Mouse (Mus musculus): ENCODE data around the gene Kank1. TPM values are rescaled to one million over a fixed set of nuclear protein-coding genes. Genes with fewer than 3 reads are reported as not detected.

Gene Kank1
- polyA plus RNA-seq, 1 experiment from 2014 or later = 8.8 TPM

DNA sequence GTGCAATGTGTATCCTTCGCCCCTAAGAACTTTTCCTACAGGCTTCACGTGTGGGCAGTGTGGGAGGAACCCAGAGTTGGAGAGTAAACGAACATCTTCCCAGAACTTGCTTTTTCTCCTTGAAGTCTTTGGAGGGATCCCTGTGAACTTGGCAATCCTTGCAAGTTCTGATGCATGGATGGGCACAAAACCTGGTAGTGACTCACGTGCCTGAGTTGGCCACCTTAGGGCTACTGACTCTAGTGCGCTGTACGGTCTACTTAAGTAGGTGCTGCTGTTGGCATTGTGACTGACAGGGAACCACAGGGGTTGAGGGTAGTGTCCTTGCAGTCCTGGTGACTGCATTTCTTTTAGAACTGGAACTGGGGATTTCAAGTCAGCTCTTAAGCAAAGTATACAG lies 21.5 kb downstream of the Kank1 start:
- Histone ChIP-seq H3K4me1 (no peaks in the 10 kb centered on the region), H3K36me3 (replicated peaks) (no peaks in the 10 kb centered on the region), H3K4me2 (no peak overlapping the region), H3K9ac (no peak overlapping the region), H3K27me3 (no peaks in the 10 kb centered on the region), H3K27ac (no peak overlapping the region), H3K4me3 (replicated peaks) (no peak overlapping the region), H3K9me3 (no peaks in the 10 kb centered on the region)
- ATAC-seq (ENCODE audit: low FRiP score) = no peak
- WGBS = 87% methylated on average over 6 of the region's 6 CpGs

DNA sequence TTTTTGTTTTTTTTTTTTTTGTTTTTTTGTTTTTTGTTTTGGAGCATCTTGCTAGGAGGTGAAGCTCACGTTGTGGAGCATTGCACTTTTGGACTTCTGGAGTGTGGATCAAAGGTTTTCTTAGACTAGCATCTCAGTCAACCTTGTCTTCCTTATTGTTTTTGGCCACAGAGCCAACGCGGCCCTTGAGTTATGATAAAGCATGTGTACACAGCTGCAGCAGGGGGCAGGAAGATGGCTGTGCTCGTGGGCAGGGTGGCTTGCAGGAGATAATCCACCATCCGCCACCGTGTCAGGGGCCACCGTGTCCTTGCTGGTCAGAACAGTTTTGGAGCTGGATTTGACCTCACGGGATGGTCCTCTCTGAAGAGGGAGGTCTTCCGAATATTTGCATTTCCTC lies 29.4 kb downstream of the Kank1 start:
- Histone ChIP-seq H3K27me3 (no peaks in the 10 kb centered on the region), H3K4me1 (peaks cover 17% of the 10 kb centered on the region), H3K4me3 (replicated peaks) (no peak overlapping the region), H3K36me3 (replicated peaks) (no peaks in the 10 kb centered on the region), H3K9ac (no peak overlapping the region), H3K27ac (no peak overlapping the region), H3K9me3 (no peaks in the 10 kb centered on the region), H3K4me2 (no peak overlapping the region)
- no peak for ATAC-seq (ENCODE audit: low FRiP score)
- 48% methylated on average over 9 of the region's 9 CpGs for WGBS

DNA sequence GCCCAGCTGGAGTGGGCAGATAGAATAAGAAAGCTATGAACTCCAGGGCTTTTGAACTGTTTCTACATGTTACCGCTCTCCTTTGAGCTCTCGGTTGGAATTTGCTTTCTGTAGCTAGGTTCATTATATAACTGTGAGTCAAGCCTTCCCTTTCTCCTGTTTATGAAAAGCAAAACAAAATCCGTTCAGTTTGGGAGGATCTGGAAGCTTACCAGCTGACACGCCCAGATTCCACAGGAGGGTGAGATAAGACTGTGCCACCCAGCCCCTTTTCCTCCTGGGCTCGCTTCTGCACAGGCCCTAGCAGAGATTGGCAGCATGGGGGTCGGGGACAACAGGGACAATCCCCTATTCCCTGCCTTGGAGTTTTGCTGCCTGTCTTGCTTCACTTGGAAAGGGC lies 30.5 kb downstream of the Kank1 start:
- no peak for ATAC-seq (ENCODE audit: low FRiP score)
- no peaks in the 10 kb centered on the region for H3K27me3 ChIP-seq
- H3K9me3 ChIP-seq = no peaks in the 10 kb centered on the region

DNA sequence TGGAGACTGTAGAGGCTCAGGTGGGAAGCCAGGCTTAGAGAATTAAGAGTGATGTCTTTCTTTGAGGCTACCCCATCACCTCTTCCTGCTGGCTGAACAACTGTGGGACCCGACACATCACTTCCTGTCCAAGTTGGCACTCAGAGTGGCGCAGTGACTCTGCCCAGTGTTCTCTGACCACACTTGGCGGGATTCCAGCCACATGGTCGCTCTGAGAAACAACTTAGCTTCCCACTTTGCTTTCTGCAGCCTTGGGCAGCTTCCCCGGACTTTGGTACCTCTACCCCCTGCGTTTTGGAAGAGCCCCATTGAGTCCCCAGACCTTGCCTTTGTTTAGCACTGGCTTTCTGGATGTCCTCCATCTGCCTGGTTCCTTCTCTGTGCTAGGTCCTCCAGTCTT lies 31.8 kb downstream of the Kank1 start:
- no peaks in the 10 kb centered on the region for H3K9me3 ChIP-seq
- no peak for ATAC-seq (ENCODE audit: low FRiP score)

More for the DNA sequence above, 30.5 kb downstream of the Kank1 start:
- WGBS = 26% methylated on average over 6 of the region's 6 CpGs
- Histone ChIP-seq H3K4me2 (no peak overlapping the region), H3K4me3 (replicated peaks) (no peak overlapping the region), H3K9ac (no peak overlapping the region), H3K4me1 (peaks cover 17% of the 10 kb centered on the region), H3K27ac (no peak overlapping the region), H3K36me3 (replicated peaks) (no peaks in the 10 kb centered on the region)

DNA sequence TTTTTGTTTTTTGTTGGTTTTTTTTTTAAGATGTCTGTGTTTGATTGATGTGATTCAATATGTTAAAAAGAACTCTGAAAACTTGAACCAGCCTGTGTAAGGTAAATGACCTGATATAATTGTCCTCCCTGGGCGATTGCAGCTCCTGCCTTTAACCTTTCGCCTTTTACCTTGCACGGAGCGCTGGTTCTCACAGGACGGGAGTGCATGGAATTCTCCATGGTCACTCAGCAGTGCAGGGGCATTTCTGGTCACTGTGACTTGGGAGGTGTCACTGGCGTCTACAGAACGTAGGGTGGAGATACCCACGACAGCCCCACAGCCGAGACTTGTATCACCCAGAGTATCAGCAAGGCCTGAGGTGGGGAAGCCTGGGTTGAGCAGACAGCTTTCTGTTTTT lies 34.8 kb downstream of the Kank1 start:
- no peaks in the 10 kb centered on the region for H3K36me3 ChIP-seq (replicated peaks)
- ATAC-seq (ENCODE audit: low FRiP score) = no peak
- 0 out of 2 replicates have a peak, but pooled peaks cover 5% of the 10 kb centered on the region for H3K27me3 ChIP-seq
- H3K9me3 ChIP-seq = no peaks in the 10 kb centered on the region
- H3K9ac ChIP-seq = no peak overlapping the region
- no peak overlapping the region for H3K4me3 ChIP-seq (replicated peaks)
- peaks cover 13% of the 10 kb centered on the region for H3K4me1 ChIP-seq
- 61% methylated on average over 9 of the region's 9 CpGs for WGBS
- H3K27ac ChIP-seq = no peak overlapping the region
- no peak overlapping the region for H3K4me2 ChIP-seq

More for the DNA sequence above, 31.8 kb downstream of the Kank1 start:
- Histone ChIP-seq H3K4me3 (replicated peaks) (no peak overlapping the region), H3K27me3 (0 out of 2 replicates have a peak, but pooled peaks cover 5% of the 10 kb centered on the region), H3K36me3 (replicated peaks) (no peaks in the 10 kb centered on the region), H3K27ac (no peak overlapping the region), H3K9ac (no peak overlapping the region), H3K4me2 (no peak overlapping the region), H3K4me1 (peaks cover 17% of the 10 kb centered on the region)
- 89% methylated on average over 6 of the region's 6 CpGs for WGBS

DNA sequence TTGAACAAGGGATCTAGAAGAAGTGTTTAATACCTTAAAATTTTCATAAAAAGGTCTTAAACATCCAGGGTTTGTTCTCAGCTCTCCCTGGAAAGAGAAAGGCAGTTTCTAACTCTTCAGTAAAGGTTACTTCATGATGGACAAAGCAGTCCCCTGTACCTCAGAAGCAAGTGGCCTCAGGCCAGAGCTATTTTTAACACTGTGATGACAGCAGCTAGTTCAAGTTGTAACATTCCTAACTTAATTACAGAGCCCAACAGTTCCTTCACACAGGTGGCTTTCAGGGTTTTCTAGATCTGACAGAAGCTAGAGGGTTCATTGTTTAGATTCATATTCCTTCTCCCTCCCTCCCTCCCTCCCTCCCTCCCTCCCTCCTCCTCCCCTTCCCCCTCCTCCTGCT lies 36.4 kb downstream of the Kank1 start:
- ATAC-seq (ENCODE audit: low FRiP score) = no peak

DNA sequence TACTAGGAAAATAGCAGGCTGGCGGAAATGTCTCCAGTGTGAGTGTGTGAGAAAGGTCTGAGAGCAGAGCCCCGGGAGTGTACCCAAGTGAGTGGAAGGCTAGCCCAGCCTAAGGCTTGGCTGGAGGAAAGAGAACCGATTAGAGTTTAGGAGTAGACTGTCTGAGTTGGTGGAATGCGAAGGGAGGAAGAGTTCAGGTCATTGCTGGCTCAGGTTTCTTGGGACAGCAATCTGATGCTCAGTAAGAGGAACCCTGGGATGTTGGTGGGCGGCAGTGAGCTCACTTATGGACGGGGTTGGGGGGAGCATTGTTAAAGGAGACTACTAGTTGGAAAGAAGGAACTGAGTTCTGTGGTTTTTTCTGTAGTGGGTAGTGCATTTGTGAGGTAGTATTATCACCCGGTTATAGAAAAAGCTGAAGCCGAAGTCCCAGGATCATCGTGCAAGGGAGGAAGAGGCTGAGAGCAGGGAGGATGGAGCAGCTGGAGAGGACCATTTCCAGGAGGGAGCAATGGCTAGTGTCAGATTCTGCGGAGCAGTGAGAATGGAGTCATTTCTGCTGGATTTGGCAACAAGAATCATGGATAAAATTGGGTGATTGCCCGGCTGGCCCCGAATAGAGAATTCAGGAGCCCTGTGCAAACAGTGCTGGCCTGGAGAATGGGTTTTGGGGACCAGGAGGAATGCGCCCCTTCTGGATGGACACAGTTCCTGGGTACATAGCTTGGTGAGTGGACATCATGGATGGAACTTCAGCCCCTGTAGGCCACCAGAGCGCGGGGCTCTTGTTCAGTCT lies 40.0 kb downstream of the Kank1 start:
- no peak for ATAC-seq (ENCODE audit: low FRiP score)

More for the DNA sequence above, 36.4 kb downstream of the Kank1 start:
- Histone ChIP-seq H3K9ac (no peak overlapping the region), H3K27me3 (0 out of 2 replicates have a peak, but pooled peaks cover 5% of the 10 kb centered on the region), H3K27ac (no peak overlapping the region), H3K4me2 (no peak overlapping the region), H3K9me3 (no peaks in the 10 kb centered on the region), H3K4me1 (peaks cover 2% of the 10 kb centered on the region; the same call in 1 of the 2 replicates), H3K4me3 (replicated peaks) (no peak overlapping the region), H3K36me3 (replicated peaks) (no peaks in the 10 kb centered on the region)

DNA sequence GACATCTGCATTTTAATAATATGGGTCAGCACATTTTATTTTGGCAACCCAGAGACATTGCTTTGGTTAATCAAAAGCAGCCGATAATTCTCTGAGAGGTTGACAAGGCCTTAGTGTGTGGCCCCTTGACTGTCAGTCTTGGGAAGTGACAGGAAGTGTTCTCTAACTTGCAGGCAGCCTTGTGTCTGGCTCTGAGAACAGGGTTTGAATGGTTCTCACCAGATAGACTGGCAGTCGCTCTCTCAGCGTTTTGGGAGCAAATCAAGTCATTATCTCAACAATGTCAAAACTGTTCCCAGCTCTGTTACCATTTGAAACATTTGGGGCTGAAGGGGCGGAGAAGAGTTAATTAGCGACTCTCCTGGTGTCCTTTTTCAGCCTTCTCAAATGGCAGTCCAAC lies 41.0 kb downstream of the Kank1 start:
- no peak overlapping the region for H3K4me2 ChIP-seq
- no peaks in the 10 kb centered on the region for H3K9me3 ChIP-seq
- no peaks in the 10 kb centered on the region for H3K36me3 ChIP-seq (replicated peaks)
- ATAC-seq (ENCODE audit: low FRiP score) = no peak
- H3K4me1 ChIP-seq = no peaks in the 10 kb centered on the region
- 35% methylated on average over 5 of the region's 5 CpGs for WGBS
- H3K9ac ChIP-seq = no peak overlapping the region
- H3K4me3 ChIP-seq (replicated peaks) = no peak overlapping the region
- no peak overlapping the region for H3K27ac ChIP-seq
- 0 out of 2 replicates have a peak, but pooled peaks cover 1% of the 10 kb centered on the region for H3K27me3 ChIP-seq

More for the DNA sequence above, 40.0 kb downstream of the Kank1 start:
- WGBS = 91% methylated on average over 15 of the region's 15 CpGs
- Histone ChIP-seq H3K27ac (no peak overlapping the region), H3K4me2 (no peak overlapping the region), H3K4me1 (no peaks in the 10 kb centered on the region; the same call in 1 of the 2 replicates), H3K9ac (no peak overlapping the region), H3K27me3 (0 out of 2 replicates have a peak, but pooled peaks cover 5% of the 10 kb centered on the region), H3K9me3 (no peaks in the 10 kb centered on the region), H3K36me3 (replicated peaks) (no peaks in the 10 kb centered on the region), H3K4me3 (replicated peaks) (no peak overlapping the region)

DNA sequence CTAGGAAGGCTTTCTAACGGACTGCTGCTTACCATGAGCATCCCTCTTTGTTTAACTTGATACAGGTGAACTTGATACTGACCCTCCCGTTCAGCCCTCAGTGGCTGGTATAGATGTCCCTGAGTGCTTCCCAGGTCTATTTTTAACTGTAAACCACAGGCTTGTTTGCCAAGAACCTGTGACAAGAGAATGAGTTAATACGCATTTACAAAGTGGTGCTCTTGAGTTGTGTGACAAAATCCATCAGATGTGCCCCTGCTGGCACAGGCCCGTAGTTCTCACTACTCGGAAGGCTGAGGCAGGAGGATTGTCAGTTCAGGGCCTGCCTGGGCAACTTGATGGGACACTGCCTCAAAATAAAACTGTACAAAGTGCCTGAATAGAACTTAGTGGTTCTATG lies 42.8 kb downstream of the Kank1 start:
- Histone ChIP-seq H3K4me1 (no peaks in the 10 kb centered on the region), H3K4me2 (no peak overlapping the region), H3K4me3 (replicated peaks) (no peak overlapping the region), H3K27me3 (no peaks in the 10 kb centered on the region), H3K36me3 (replicated peaks) (no peaks in the 10 kb centered on the region), H3K9me3 (no peaks in the 10 kb centered on the region), H3K9ac (no peak overlapping the region), H3K27ac (no peak overlapping the region)
- no peak for ATAC-seq (ENCODE audit: low FRiP score)
- 90% methylated on average over 5 of the region's 5 CpGs for WGBS

DNA sequence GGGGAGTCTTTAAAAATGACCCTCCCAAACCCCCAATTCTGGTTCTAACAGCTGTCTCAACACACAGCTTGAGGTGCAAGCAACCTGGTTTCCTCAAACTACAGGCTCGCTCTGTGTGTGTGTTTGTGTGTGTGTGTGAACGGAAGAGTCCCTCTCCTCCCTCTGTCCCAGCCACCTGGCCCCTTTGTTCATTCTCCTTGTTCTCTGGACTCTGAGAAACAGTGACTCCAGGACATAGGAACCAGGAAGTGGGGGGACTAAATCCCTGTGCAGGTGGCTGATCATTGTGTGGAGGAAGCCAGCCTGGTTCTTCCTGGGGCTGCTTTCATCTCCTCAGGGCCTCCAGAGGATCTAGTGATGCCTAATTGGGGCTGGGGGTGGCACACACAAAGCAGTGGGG lies 46.9 kb downstream of the Kank1 start:
- ATAC-seq (ENCODE audit: low FRiP score) = no peak
- H3K9me3 ChIP-seq = no peaks in the 10 kb centered on the region

DNA sequence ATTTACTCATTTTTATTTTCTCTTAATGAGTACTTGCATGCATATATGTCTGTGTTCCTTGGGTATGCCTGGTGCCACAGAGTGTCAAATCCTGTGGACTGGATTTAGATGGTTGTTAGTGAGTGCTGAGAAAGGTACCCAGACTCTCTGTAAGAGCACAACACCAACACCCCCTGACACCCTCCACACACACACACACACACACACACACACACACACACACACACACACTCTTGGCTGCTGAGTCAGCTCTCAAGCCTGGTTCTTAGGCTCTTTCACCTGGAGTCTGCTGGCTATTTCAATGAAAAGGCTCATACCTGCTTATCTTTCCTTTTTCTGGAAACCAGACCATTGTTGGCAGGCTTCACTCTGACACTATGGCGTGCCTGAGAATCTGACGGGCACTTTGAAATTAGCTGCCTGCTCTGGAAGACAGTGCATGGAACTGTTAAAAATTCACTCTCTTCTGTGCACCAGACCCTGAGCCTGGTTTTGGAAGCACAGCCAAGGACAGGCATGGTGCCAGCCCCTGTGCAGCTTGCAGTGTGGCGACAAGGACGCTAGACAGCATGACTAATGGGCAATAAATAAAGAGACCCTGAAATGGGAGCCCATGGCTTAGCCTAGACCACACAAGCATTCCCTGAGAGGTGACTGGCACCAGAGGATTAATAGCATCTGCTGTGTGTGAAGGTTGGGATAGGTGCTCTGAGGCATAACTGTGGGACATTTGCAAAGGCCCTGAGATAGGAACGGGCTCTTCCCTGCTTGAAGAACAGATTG lies 49.2 kb downstream of the Kank1 start:
- no peaks in the 10 kb centered on the region for H3K9me3 ChIP-seq
- H3K9ac ChIP-seq = no peak overlapping the region
- H3K4me2 ChIP-seq = no peak overlapping the region
- H3K27ac ChIP-seq = no peak overlapping the region
- H3K27me3 ChIP-seq = no peaks in the 10 kb centered on the region
- no peak overlapping the region for H3K4me3 ChIP-seq (replicated peaks)
- WGBS = 61% methylated on average over 5 of the region's 5 CpGs
- peak; percentile 77; the same call in 1 of the 2 replicates for ATAC-seq (ENCODE audit: low FRiP score)
- no peaks in the 10 kb centered on the region for H3K36me3 ChIP-seq (replicated peaks)
- peaks cover 4% of the 10 kb centered on the region; the same call in 1 of the 2 replicates for H3K4me1 ChIP-seq

More for the DNA sequence above, 46.9 kb downstream of the Kank1 start:
- H3K4me3 ChIP-seq (replicated peaks) = no peak overlapping the region
- H3K4me2 ChIP-seq = no peak overlapping the region
- H3K4me1 ChIP-seq = peaks cover 4% of the 10 kb centered on the region; the same call in 1 of the 2 replicates
- H3K36me3 ChIP-seq (replicated peaks) = no peaks in the 10 kb centered on the region
- H3K27ac ChIP-seq = no peak overlapping the region
- 87% methylated on average over 2 of the region's 2 CpGs for WGBS
- H3K9ac ChIP-seq = no peak overlapping the region
- no peaks in the 10 kb centered on the region for H3K27me3 ChIP-seq

DNA sequence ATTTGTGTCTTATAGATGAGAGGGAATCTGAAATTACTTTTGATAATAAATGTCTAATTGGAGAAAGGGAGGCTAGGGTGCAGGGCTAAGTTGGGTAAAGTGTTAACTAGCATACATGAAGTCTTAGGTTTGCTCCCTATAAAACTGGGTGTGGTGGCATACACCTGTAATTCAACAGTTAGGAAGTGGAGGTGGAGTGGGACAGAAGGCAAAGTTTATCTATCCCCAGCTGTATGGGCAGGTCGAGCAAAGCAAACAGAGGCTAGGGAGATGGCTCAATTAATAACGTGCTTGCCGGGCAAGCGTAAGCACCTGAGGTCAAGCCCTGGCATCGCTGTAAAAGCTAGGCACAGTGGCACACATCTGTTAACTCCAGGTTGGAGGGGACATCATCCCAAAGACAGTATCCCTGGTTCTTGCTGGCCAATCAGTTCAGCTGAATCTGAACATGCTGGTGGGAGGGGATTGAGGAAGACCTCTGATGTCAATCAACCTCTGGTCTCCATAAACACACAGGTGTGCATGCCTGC lies 54.3 kb downstream of the Kank1 start:
- Histone ChIP-seq H3K27ac (no peak overlapping the region), H3K9me3 (no peaks in the 10 kb centered on the region), H3K36me3 (replicated peaks) (no peaks in the 10 kb centered on the region), H3K4me3 (replicated peaks) (no peak overlapping the region), H3K9ac (no peak overlapping the region), H3K4me2 (no peak overlapping the region), H3K27me3 (no peaks in the 10 kb centered on the region), H3K4me1 (peaks cover 2% of the 10 kb centered on the region; the same call in 1 of the 2 replicates)
- ATAC-seq (ENCODE audit: low FRiP score) = no peak
- WGBS = 90% methylated on average over 5 of the region's 5 CpGs

Measured in forebrain, embryonic 12.5 days (tissue).